16 mouse cellular contexts compared by ENCODE assay signal in the genomic region with DNA sequence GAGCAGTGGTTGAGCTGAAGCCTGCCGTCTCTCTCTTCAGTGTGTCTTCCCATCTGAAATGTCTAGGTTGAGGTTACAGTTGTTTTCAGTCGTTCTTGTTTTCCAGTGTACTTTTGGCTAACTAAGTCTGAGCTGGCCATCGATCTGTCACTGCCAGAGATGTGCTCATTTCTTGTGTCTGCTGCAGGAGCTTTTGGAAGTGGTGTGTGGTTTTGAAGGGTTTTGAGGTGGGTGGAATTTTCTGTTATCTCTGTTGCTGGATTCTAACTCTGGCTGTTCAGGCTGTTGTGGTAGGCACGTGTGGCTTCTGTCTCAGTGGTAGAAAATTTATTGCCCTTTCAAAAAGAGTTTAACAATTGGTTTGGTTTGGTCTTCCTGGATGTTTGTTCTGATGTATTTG. TPM values are rescaled to one million over a fixed set of nuclear protein-coding genes. Genes with fewer than 3 reads are reported as not detected.
DNase-seq lines count a peak whose midpoint lies in the region; ATAC-seq and TF ChIP-seq lines count a peak whose summit lies in the region.
"Had no signal": no experiment of that assay in that cellular context is flagged by ENCODE, and none has a peak within 500 bp of the region (broad histone marks: within the 10 kb centered on the region; RNA-seq: fewer than 3 reads in every experiment).

No protein-coding gene starts in this region.

- no peak overlapping the region for H3K9ac ChIP-seq in lung, postnatal 0 days (replicated peaks; ENCODE audit: low read depth)
- H3K9ac ChIP-seq in liver, embryonic 15.5 days, result no peak overlapping the region
- no peak overlapping the region for H3K9ac ChIP-seq in forebrain, postnatal 0 days
- no peak overlapping the region for H3K9ac ChIP-seq in hindbrain, embryonic 14.5 days
- H3K9ac ChIP-seq: hindbrain, embryonic 12.5 days; limb, embryonic 15.5 days; stomach, embryonic 15.5 days had no signal

- H3K27ac ChIP-seq in lung, postnatal 0 days (ENCODE audit: low read length), result no peak overlapping the region
- H3K27ac ChIP-seq in bone marrow, adult 2 months (ENCODE audit: control insufficient read depth, insufficient read depth, low read depth, low read length, poor library complexity), result peak overlapping the region; percentile 64
- H3K27ac ChIP-seq in liver, embryonic 15.5 days (replicated peaks), result no peak overlapping the region
- H3K27ac ChIP-seq in forebrain, postnatal 0 days (ENCODE audit: low read depth, low read length), result no peak overlapping the region
- no peak overlapping the region for H3K27ac ChIP-seq in hindbrain, embryonic 14.5 days
- H3K27ac ChIP-seq: hindbrain, embryonic 12.5 days; limb, embryonic 15.5 days; stomach, embryonic 15.5 days had no signal

- H3K27me3 ChIP-seq in lung, postnatal 0 days (replicated peaks; ENCODE audit: insufficient read depth, low read length), result no peaks in the 10 kb centered on the region
- H3K27me3 ChIP-seq in liver, embryonic 15.5 days, result peaks cover 24% of the 10 kb centered on the region
- peaks cover 13% of the 10 kb centered on the region for H3K27me3 ChIP-seq in forebrain, postnatal 0 days (ENCODE audit: insufficient read depth, low read length)
- no peaks in the 10 kb centered on the region for H3K27me3 ChIP-seq in hindbrain, embryonic 14.5 days (ENCODE audit: control insufficient read depth, insufficient read depth, low read length)
- H3K27me3 ChIP-seq: limb, embryonic 15.5 days; stomach, embryonic 15.5 days had no signal

- DNase-seq in adrenal gland, adult (ENCODE audit: inconsistent age in 2 of 2, low spot score in 1 of 2), result peak; percentile 11 to 76
- DNase-seq in adrenal gland, postnatal 4 days (ENCODE audit: low spot score in 2 of 2), result no peak
- DNase-seq in lung, postnatal 0 days (ENCODE audit: low spot score), result no peak
- no peak for DNase-seq in lung, adult 18-20 months
- DNase-seq in forebrain, postnatal 0 days, result no peak
- no peak for DNase-seq in hindbrain, embryonic 14.5 days (ENCODE audit: low spot score)
- DNase-seq: adrenal gland, postnatal 25 days; cerebellum, adult 11 months; cerebellum, postnatal 25 days; kidney, adult 11 months had no signal

- TF ChIP-seq EP300 in lung, postnatal 0 days (IDR thresholded peaks at IDR 0.05), result no peak

- H3K4me1 ChIP-seq in lung, postnatal 0 days (ENCODE audit: insufficient read depth, low read depth, low read length), result peaks cover 60% of the 10 kb centered on the region
- H3K4me1 ChIP-seq in bone marrow, adult 2 months (ENCODE audit: control insufficient read depth, insufficient read depth, low read length), result peaks cover 23% of the 10 kb centered on the region
- peaks cover 92% of the 10 kb centered on the region for H3K4me1 ChIP-seq in liver, embryonic 15.5 days (replicated peaks)
- H3K4me1 ChIP-seq in forebrain, postnatal 0 days (ENCODE audit: insufficient read depth), result peaks cover 11% of the 10 kb centered on the region; the same call in 1 of the 2 replicates
- H3K4me1 ChIP-seq in hindbrain, embryonic 14.5 days (replicated peaks; ENCODE audit: control insufficient read depth, insufficient read depth, low read length), result no peaks in the 10 kb centered on the region; the same call in 1 of the 2 replicates

- no peaks in the 10 kb centered on the region for H3K36me3 ChIP-seq in lung, postnatal 0 days (ENCODE audit: insufficient read depth, low read length)
- no peaks in the 10 kb centered on the region for H3K36me3 ChIP-seq in liver, embryonic 15.5 days (replicated peaks)
- no peaks in the 10 kb centered on the region for H3K36me3 ChIP-seq in forebrain, postnatal 0 days (ENCODE audit: insufficient read depth)
- no peaks in the 10 kb centered on the region for H3K36me3 ChIP-seq in hindbrain, embryonic 14.5 days (replicated peaks; ENCODE audit: control insufficient read depth, insufficient read depth)
- H3K36me3 ChIP-seq: hindbrain, embryonic 12.5 days; limb, embryonic 15.5 days; stomach, embryonic 15.5 days had no signal

- H3K9me3 ChIP-seq in lung, postnatal 0 days (ENCODE audit: low read length), result no peaks in the 10 kb centered on the region
- H3K9me3 ChIP-seq in liver, embryonic 15.5 days (replicated peaks), result no peaks in the 10 kb centered on the region
- no peaks in the 10 kb centered on the region for H3K9me3 ChIP-seq in forebrain, postnatal 0 days (ENCODE audit: low read length)
- H3K9me3 ChIP-seq in hindbrain, embryonic 14.5 days (ENCODE audit: control insufficient read depth, low read length), result no peaks in the 10 kb centered on the region
- H3K9me3 ChIP-seq: hindbrain, embryonic 12.5 days; limb, embryonic 15.5 days; stomach, embryonic 15.5 days had no signal

- H3K4me2 ChIP-seq in lung, postnatal 0 days (replicated peaks; ENCODE audit: low read depth, low read length), result peak overlapping the region; percentile 81; the same call in 1 of the 2 replicates
- H3K4me2 ChIP-seq in liver, embryonic 15.5 days, result peak overlapping the region; percentile 13; the same call in 1 of the 2 replicates
- no peak overlapping the region for H3K4me2 ChIP-seq in forebrain, postnatal 0 days (ENCODE audit: low read depth)
- no peak overlapping the region for H3K4me2 ChIP-seq in hindbrain, embryonic 14.5 days (replicated peaks)
- H3K4me2 ChIP-seq: hindbrain, embryonic 12.5 days; limb, embryonic 15.5 days; stomach, embryonic 15.5 days had no signal

- 0 out of 2 replicates have a peak overlapping the region, but pooled peaks have one; percentile 5 for H3K4me3 ChIP-seq in lung, postnatal 0 days (ENCODE audit: low read depth, low read length)
- peak overlapping the region; percentile 32 for H3K4me3 ChIP-seq in bone marrow, adult 2 months (replicated peaks; ENCODE audit: control insufficient read depth, low read depth, low read length)
- no peak overlapping the region for H3K4me3 ChIP-seq in liver, embryonic 15.5 days (replicated peaks)
- H3K4me3 ChIP-seq in forebrain, postnatal 0 days (ENCODE audit: low read depth, low read length), result no peak overlapping the region
- H3K4me3 ChIP-seq in hindbrain, embryonic 14.5 days (replicated peaks; ENCODE audit: low read length), result no peak overlapping the region
- H3K4me3 ChIP-seq: hindbrain, embryonic 12.5 days; limb, embryonic 15.5 days; stomach, embryonic 15.5 days had no signal

- TF ChIP-seq CTCF in lung, postnatal 0 days (IDR thresholded peaks at IDR 0.05), result no peak
- no peak for TF ChIP-seq CTCF in bone marrow, adult 2 months (IDR thresholded peaks at IDR 0.05; ENCODE audit: control insufficient read depth, insufficient read depth, low read length)
- no peak for TF ChIP-seq CTCF in forebrain, postnatal 0 days (IDR thresholded peaks at IDR 0.05; ENCODE audit: low read depth)

- no peak for TF ChIP-seq POLR2A in bone marrow, adult 2 months (IDR thresholded peaks at IDR 0.05; ENCODE audit: borderline replicate concordance, control insufficient read depth, low read depth, low read length)

- WGBS in lung, postnatal 0 days, result 46% methylated on average over 4 of the region's 4 CpGs
- 5% methylated on average over 4 of the region's 4 CpGs for WGBS in bone marrow, adult 2 months
- 12% methylated on average over 4 of the region's 4 CpGs for WGBS in liver, embryonic 15.5 days (ENCODE audit: insufficient replicate concordance)
- 86% methylated on average over 4 of the region's 4 CpGs for whole genome bisulfite sequencing in forebrain, postnatal 0 days
- 84% methylated on average over 4 of the region's 4 CpGs for WGBS in hindbrain, embryonic 14.5 days

- ATAC-seq in lung, postnatal 0 days, result no peak
- ATAC-seq in liver, embryonic 15.5 days (ENCODE audit: insufficient read depth), result no peak
- ATAC-seq in forebrain, postnatal 0 days, result no peak
- no peak for ATAC-seq in hindbrain, embryonic 14.5 days (ENCODE audit: low FRiP score)

RNA-seq across cellular contexts. Expression of a gene that starts 4.2 kb away (rescaled TPM):
- 10 to 100 TPM; 84.9 TPM for total RNA-seq in adrenal gland, postnatal 4 days (2021)
- 29.7 and 31.8 TPM in 2 replicates for polyA plus RNA-seq in lung, postnatal 0 days (2015; fragmentation: Nextera tagmentation; extraction: Ambion mirVana)
- 10.9 and 23.0 TPM in 2 replicates for polyA plus RNA-seq in bone marrow, adult 2 months (2011; ENCODE audit: insufficient read depth, insufficient read length, low replicate concordance, missing spikeins)
- polyA plus RNA-seq in liver, embryonic 15.5 days (2015; fragmentation: Nextera tagmentation; extraction: Ambion mirVana), result 4.6 and 6.4 TPM in 2 replicates
- 6.0 and 6.9 TPM in 2 replicates for total RNA-seq in forebrain, postnatal 0 days (2014; rRNA removed)
- polyA plus RNA-seq in forebrain, postnatal 0 days (2015; fragmentation: Nextera tagmentation; extraction: Ambion mirVana), result 3.3 and 4.1 TPM in 2 replicates
- 3.9 and 4.6 TPM in 2 replicates for polyA plus RNA-seq in hindbrain, embryonic 14.5 days (2014; fragmentation: Nextera tagmentation; extraction: Ambion mirVana)

RNA-seq across cellular contexts. Expression of a gene that starts 47.1 kb away (rescaled TPM):
- total RNA-seq in adrenal gland, postnatal 4 days (2021), result under 1 TPM; 0.76 TPM
- polyA plus RNA-seq in lung, postnatal 0 days (2015; fragmentation: Nextera tagmentation; extraction: Ambion mirVana), result 0.38 and 0.65 TPM in 2 replicates
- polyA plus RNA-seq in bone marrow, adult 2 months (2011; ENCODE audit: insufficient read depth, insufficient read length, low replicate concordance, missing spikeins), result 21.8 and 39.9 TPM in 2 replicates
- polyA plus RNA-seq in liver, embryonic 15.5 days (2015; fragmentation: Nextera tagmentation; extraction: Ambion mirVana), result 0.71 and 1.0 TPM in 2 replicates
- 0.95 and 1.2 TPM in 2 replicates for total RNA-seq in forebrain, postnatal 0 days (2014; rRNA removed)
- 0.21 and 0.23 TPM in 2 replicates for polyA plus RNA-seq in forebrain, postnatal 0 days (2015; fragmentation: Nextera tagmentation; extraction: Ambion mirVana)
- 0.40 and 0.50 TPM in 2 replicates for polyA plus RNA-seq in hindbrain, embryonic 14.5 days (2014; fragmentation: Nextera tagmentation; extraction: Ambion mirVana)
- polyA plus RNA-seq: neural tube, embryonic 14.5 days had no signal

Comparison
In these comparisons a context has a peak if more than half of its experiments do, and no peak if none do; other contexts are left out.
1. DNase-seq: peak in adrenal gland, adult (2 of 2); none in adrenal gland, postnatal 4 days (0 of 2), lung, postnatal 0 days (single experiment), lung, adult 18-20 months (0 of 2), forebrain, postnatal 0 days (single experiment) and hindbrain, embryonic 14.5 days (single experiment).
2. H3K4me2 ChIP-seq: peak in lung, postnatal 0 days (single experiment) and liver, embryonic 15.5 days (single experiment); none in forebrain, postnatal 0 days (single experiment) and hindbrain, embryonic 14.5 days (single experiment).
3. H3K4me3 ChIP-seq: peak in lung, postnatal 0 days (single experiment) and bone marrow, adult 2 months (single experiment); none in liver, embryonic 15.5 days (single experiment), forebrain, postnatal 0 days (single experiment) and hindbrain, embryonic 14.5 days (single experiment).
4. RNA of a gene that starts 47.1 kb away (polyA plus RNA-seq): 21.8 to 39.9 TPM in bone marrow, adult 2 months; 0.71 to 1.0 TPM in liver, embryonic 15.5 days, 0.40 to 0.50 TPM in hindbrain, embryonic 14.5 days, 0.38 to 0.65 TPM in lung, postnatal 0 days and 0.21 to 0.23 TPM in forebrain, postnatal 0 days; every median in the first group is over 10 times any median in the second.